Mouse (Mus musculus) layer of hippocampus, postnatal 36 days (tissue): ENCODE results near the gene Olfr1115. TPM values are rescaled to one million over a fixed set of nuclear protein-coding genes. Genes with fewer than 3 reads are reported as not detected.
"Not testable (repeated sequence)": the region's sequence is repeated elsewhere in the genome, so short reads cannot be mapped to it uniquely, and the experiment has no call there.

Experiments
- DNase-seq, 2 experiments: peaks; one replicate each; pipeline ENCODE4 v3.0.0; 2022
- microRNA-seq, 2 experiments: library from miRNA; unstranded; fragments of <30 nt; microRNA quantifications; one replicate each; pipeline ENCODE4 v1.2.0; 2021
- total RNA-seq, 2 experiments: library from RNA; stranded (reverse); gene quantifications; 2 replicates each; pipeline ENCODE4 v1.2.3; 2021

Gene Olfr1115
- total RNA-seq, result not detected

DNA sequence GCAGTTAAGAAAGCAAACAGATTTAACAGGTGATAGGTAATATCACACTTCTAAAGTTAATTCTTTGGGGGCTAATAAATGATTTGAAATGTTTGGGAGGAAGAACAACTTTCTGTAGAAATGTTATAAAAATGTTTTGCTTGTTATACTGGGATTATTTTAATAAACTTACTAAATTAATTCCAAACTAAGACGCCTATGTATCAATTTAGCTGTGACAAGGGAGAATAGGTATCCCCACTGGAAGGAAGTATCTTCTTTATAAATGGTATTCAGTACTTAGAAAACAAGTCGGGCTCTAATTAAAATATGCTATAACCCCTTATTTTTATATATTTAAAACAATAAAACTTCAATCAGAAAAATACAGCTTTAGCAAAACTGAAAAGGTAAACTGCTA lies at the start of gene Olfr1115:
TSS of gene Olfr1115 (plus strand) at position 301 of the 400 bp plus-strand sequence.
- DNase-seq, result no peak

DNA sequence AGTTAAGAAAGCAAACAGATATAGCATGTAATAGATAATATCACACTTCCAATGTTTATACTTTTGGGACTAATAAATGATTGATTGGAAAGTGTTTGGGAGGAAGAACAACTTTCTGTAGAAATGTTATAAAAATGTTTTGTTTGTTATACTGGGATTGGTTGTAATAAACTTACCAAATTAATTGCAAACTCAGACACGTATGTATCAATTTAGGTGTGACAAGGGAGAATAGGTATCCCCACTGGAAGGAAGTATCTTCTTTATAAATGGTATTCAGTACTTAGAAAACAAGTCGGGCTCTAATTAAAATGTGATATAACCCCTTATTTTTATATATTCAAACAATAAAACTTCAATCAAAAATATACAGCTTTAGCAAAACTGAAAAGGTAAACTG lies 39.1 kb upstream of the Olfr1115 start, which contains the start of gene Olfr1113:
TSS of gene Olfr1113 (plus strand) at position 301 of the 400 bp plus-strand sequence.
- DNase-seq, result no peak

DNA sequence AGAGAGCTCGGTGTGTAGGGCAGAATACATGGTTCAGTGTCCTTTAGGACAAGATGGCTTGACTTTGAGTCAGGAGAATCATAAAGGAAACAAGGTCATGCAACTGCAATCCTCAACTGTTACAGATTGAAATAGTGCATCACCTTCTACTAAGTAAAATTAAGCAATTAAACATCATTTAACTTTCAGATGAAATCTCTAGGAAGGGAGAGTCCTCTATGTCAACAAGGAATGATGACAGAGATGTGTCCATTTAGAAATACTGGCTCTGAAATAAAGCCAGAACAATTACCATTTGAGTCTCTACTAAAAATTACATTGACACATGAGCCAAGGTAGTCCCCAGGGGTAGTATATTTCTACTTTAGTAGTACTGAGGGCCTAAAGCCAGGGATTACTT lies 19.4 kb downstream of the Olfr1115 start, which contains the start of gene Olfr1116:
TSS of gene Olfr1116 (plus strand) at position 301 of the 400 bp plus-strand sequence.
- no peak for DNase-seq

DNA sequence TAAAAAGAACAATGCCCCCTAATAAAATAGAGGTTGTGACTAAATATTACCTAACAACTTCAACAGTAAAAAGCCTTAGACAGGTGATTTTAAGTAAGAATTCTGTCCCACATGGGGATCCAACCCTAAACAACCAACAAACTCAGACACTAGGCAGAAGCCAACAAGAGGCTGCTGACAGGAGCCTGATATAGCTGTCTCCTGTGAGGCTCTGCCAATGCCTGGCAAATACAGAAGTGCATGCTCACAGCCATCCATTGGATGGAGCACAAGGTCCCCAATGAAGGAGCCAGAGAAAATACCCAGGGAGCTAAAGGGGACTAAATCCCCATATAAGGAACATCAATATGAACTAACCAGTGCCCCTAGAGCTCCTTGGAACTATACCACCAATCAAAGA lies 46.2 kb downstream of the Olfr1115 start:
- not testable (repeated sequence) for DNase-seq

Small RNA genes lying within 50 kb of the gene (microRNA-seq; reads per million reads assigned to microRNA genes)
- gene Gm27438, result 0 reads per million in 2 experiments

Other genes with a start within 250 kb of the Olfr1115 start
- not detected for gene Olfr1102, start 249.6 kb upstream of the Olfr1115 start, total RNA-seq
- gene Olfr1104, start 220.9 kb upstream of the Olfr1115 start, total RNA-seq, result not detected
- gene Olfr1105, start 211.5 kb upstream of the Olfr1115 start, total RNA-seq, result not detected
- gene Olfr1106, start 195.7 kb upstream of the Olfr1115 start, total RNA-seq, result not detected
- not detected for gene Olfr1107, start 172.2 kb upstream of the Olfr1115 start, total RNA-seq
- gene Olfr1109, start 152.0 kb upstream of the Olfr1115 start, total RNA-seq, result not detected
- gene Olfr259, start 133.4 kb upstream of the Olfr1115 start, total RNA-seq, result not detected
- gene Olfr1110, start 107.7 kb upstream of the Olfr1115 start, total RNA-seq, result not detected
- not detected for gene Olfr1111, start 95.4 kb upstream of the Olfr1115 start, total RNA-seq
- gene Olfr1112, start 60.2 kb upstream of the Olfr1115 start, total RNA-seq, result not detected
- not detected for gene Olfr1113, start 39.0 kb upstream of the Olfr1115 start, total RNA-seq
- not detected for gene Olfr1116, start 19.5 kb downstream of the Olfr1115 start, total RNA-seq
- gene Olfr1118, start 59.6 kb downstream of the Olfr1115 start, total RNA-seq, result not detected
- not detected for gene Olfr1120, start 106.8 kb downstream of the Olfr1115 start, total RNA-seq
- not detected for gene Olfr1121, start 121.9 kb downstream of the Olfr1115 start, total RNA-seq
- gene Olfr1122, start 137.8 kb downstream of the Olfr1115 start, total RNA-seq, result not detected
- gene Olfr1123, start 168.6 kb downstream of the Olfr1115 start, total RNA-seq, result not detected
- gene Olfr1124, start 182.3 kb downstream of the Olfr1115 start, total RNA-seq, result not detected
- not detected for gene Olfr1126, start 205.9 kb downstream of the Olfr1115 start, total RNA-seq
- not detected for gene Pramel7, start 249.1 kb downstream of the Olfr1115 start, total RNA-seq